Mouse (Mus musculus): Measurements from ENCODE around the gene Vmn1r214. TPM values are rescaled to one million over a fixed set of nuclear protein-coding genes. Genes with fewer than 3 reads are reported as not detected.

Vmn1r214 gene
- polyA plus RNA-seq, 1 experiment from 2014 or later, result not detected

GRCm38 (mm10) chr13:23067725-23068124 lies 37.5 kb downstream of the Vmn1r214 start, which contains the start of gene Vmn1r215:
Gene Vmn1r215 (plus strand): TSS chr13:23068025.
- H3K9me3 ChIP-seq (ENCODE audit: control insufficient read depth, low read length), result no peaks in the 10 kb centered on the region
- WGBS, result 72% methylated on average over 1 of the region's 1 CpGs
- no peaks in the 10 kb centered on the region for H3K27me3 ChIP-seq (ENCODE audit: control insufficient read depth, insufficient read depth, low read length)
- H3K4me1 ChIP-seq (ENCODE audit: control insufficient read depth in 2 of 2, insufficient read depth in 2 of 2, low read length in 2 of 2), result no peaks in the 10 kb centered on the region
- ATAC-seq (ENCODE audit: insufficient number of reproducible peaks, insufficient read depth, low FRiP score, low read depth), result no peak
- H3K4me3 ChIP-seq (ENCODE audit: control insufficient read depth in 1 of 2, insufficient read depth in 1 of 2, low read depth in 1 of 2, low read length in 2 of 2), result no peak within 1 kb of the TSS
- H3K9ac ChIP-seq (ENCODE audit: low read length), result no peak within 1 kb of the TSS
- no peaks in the 10 kb centered on the region for H3K36me3 ChIP-seq (ENCODE audit: control insufficient read depth, insufficient read depth, low read length)
- no peak within 1 kb of the TSS for H3K27ac ChIP-seq (replicated peaks in 1 of 2; ENCODE audit: control insufficient read depth in 1 of 2, insufficient read depth in 1 of 2, low read depth in 2 of 2, low read length in 2 of 2)
- no peak within 1 kb of the TSS for H3K4me2 ChIP-seq (ENCODE audit: low read length)

GRCm38 (mm10) chr13:23069312-23069711 lies 39.1 kb downstream of the Vmn1r214 start:
- Histone ChIP-seq H3K4me3 (ENCODE audit: control insufficient read depth in 1 of 2, insufficient read depth in 1 of 2, low read depth in 1 of 2, low read length in 2 of 2) (no peak overlapping the region), H3K36me3 (ENCODE audit: control insufficient read depth, insufficient read depth, low read length) (no peaks in the 10 kb centered on the region), H3K9me3 (ENCODE audit: control insufficient read depth, low read length) (no peaks in the 10 kb centered on the region), H3K9ac (ENCODE audit: low read length) (no peak overlapping the region), H3K4me2 (ENCODE audit: low read length) (no peak overlapping the region), H3K27me3 (ENCODE audit: control insufficient read depth, insufficient read depth, low read length) (no peaks in the 10 kb centered on the region), H3K4me1 (ENCODE audit: control insufficient read depth in 2 of 2, insufficient read depth in 2 of 2, low read length in 2 of 2) (no peaks in the 10 kb centered on the region), H3K27ac (replicated peaks in 1 of 2; ENCODE audit: control insufficient read depth in 1 of 2, insufficient read depth in 1 of 2, low read depth in 2 of 2, low read length in 2 of 2) (no peak overlapping the region)
- WGBS, result 80% methylated on average over 2 of the region's 2 CpGs
- ATAC-seq (ENCODE audit: insufficient number of reproducible peaks, insufficient read depth, low FRiP score, low read depth), result no peak

Other genes starting within 250 kb of the Vmn1r214 start
- not detected in 2 replicates for gene Vmn1r209, start 220.7 kb upstream of the Vmn1r214 start, polyA plus RNA-seq (2014; fragmentation: Nextera tagmentation; extraction: Ambion mirVana)
- gene Vmn1r210, start 199.1 kb upstream of the Vmn1r214 start, polyA plus RNA-seq (2014; fragmentation: Nextera tagmentation; extraction: Ambion mirVana), result not detected in 2 replicates
- not detected in 2 replicates for gene Vmn1r211, start 172.9 kb upstream of the Vmn1r214 start, polyA plus RNA-seq (2014; fragmentation: Nextera tagmentation; extraction: Ambion mirVana)
- gene Vmn1r212, start 146.2 kb upstream of the Vmn1r214 start, polyA plus RNA-seq (2014; fragmentation: Nextera tagmentation; extraction: Ambion mirVana), result not detected in 2 replicates
- gene Vmn1r213, start 22.8 kb upstream of the Vmn1r214 start, polyA plus RNA-seq (2014; fragmentation: Nextera tagmentation; extraction: Ambion mirVana), result not detected in 2 replicates
- gene Vmn1r215, start 37.6 kb downstream of the Vmn1r214 start, polyA plus RNA-seq (2014; fragmentation: Nextera tagmentation; extraction: Ambion mirVana), result not detected in 2 replicates
- not detected in 2 replicates for gene Vmn1r217, start 87.8 kb downstream of the Vmn1r214 start, polyA plus RNA-seq (2014; fragmentation: Nextera tagmentation; extraction: Ambion mirVana)
- not detected in 2 replicates for gene Vmn1r218, start 102.7 kb downstream of the Vmn1r214 start, polyA plus RNA-seq (2014; fragmentation: Nextera tagmentation; extraction: Ambion mirVana)
- gene Vmn1r219, start 128.9 kb downstream of the Vmn1r214 start, polyA plus RNA-seq (2014; fragmentation: Nextera tagmentation; extraction: Ambion mirVana), result not detected in 2 replicates
- not detected in 2 replicates for gene Vmn1r220, start 157.6 kb downstream of the Vmn1r214 start, polyA plus RNA-seq (2014; fragmentation: Nextera tagmentation; extraction: Ambion mirVana)
- not detected in 2 replicates for gene Vmn1r221, start 183.7 kb downstream of the Vmn1r214 start, polyA plus RNA-seq (2014; fragmentation: Nextera tagmentation; extraction: Ambion mirVana)
- not detected in 2 replicates for gene Vmn1r222, start 205.5 kb downstream of the Vmn1r214 start, polyA plus RNA-seq (2014; fragmentation: Nextera tagmentation; extraction: Ambion mirVana)
- gene Vmn1r223, start 216.7 kb downstream of the Vmn1r214 start, polyA plus RNA-seq (2014; fragmentation: Nextera tagmentation; extraction: Ambion mirVana), result not detected in 2 replicates